Mouse (Mus musculus) cerebellum, adult 2 months (tissue): Measurements from ENCODE around the gene Zfp618. TPM values are rescaled to one million over a fixed set of nuclear protein-coding genes. Genes with fewer than 3 reads are reported as not detected.

Experiments
- DNase-seq, 2 experiments: peaks; one replicate each; pipeline ENCODE4 v3.0.0; 2021
- H3K27ac ChIP-seq: fragments of 200-500 bp; 2 replicates; pipeline ENCODE4 v1.5.1; 2012; ENCODE audit warnings: low read length, control low read depth, inconsistent platforms; ENCODE audit not compliant: insufficient read depth
- H3K27me3 ChIP-seq: fragments of 200-500 bp; 2 replicates; pipeline ENCODE4 v1.6.1; 2012; ENCODE audit warnings: inconsistent platforms, mild to moderate bottlenecking, low read length, moderate library complexity; ENCODE audit not compliant: control insufficient read depth, insufficient read depth
- H3K4me1 ChIP-seq: fragments of 200-500 bp; 2 replicates; pipeline ENCODE4 v1.6.1; 2011; ENCODE audit warnings: low read length; ENCODE audit not compliant: control insufficient read depth, insufficient read depth
- H3K4me3 ChIP-seq: fragments of 200-500 bp; replicated peaks from 2 replicates; pipeline ENCODE3; 2011; ENCODE audit warnings: mild to moderate bottlenecking, low read depth, low read length, control low read depth; ENCODE audit not compliant: insufficient read depth
- CTCF ChIP-seq: fragments of 200-500 bp; IDR thresholded peaks from 2 replicates; pipeline ENCODE4 v1.5.1; 2011; ENCODE audit warnings: low read depth, mild to moderate bottlenecking, control low read depth, low read length, moderate library complexity, borderline replicate concordance; ENCODE audit not compliant: insufficient read depth
- POLR2A ChIP-seq: fragments of 200-500 bp; IDR thresholded peaks from 2 replicates; pipeline ENCODE4 v1.6.1; 2011; ENCODE audit warnings: low read length, control low read depth, borderline replicate concordance; ENCODE audit not compliant: insufficient read depth
- WGBS: fragments of 180-500 bp; shearing (Covaris S2); methylation state at CpG from one replicate; pipeline ENCODE4 v1.1.7; 2018; 5-methylcytosine and 5-hydroxymethylcytosine counted together
- polyA plus RNA-seq: library from polyadenylated mRNA; depleted of rRNA; stranded (reverse); fragments of >200 nt; gene quantifications from 2 replicates; pipeline ENCODE4 v1.2.3, GENCODE M21; 2012

Gene Zfp618
- polyA plus RNA-seq, 1 experiment: 2.7 TPM

DNA sequence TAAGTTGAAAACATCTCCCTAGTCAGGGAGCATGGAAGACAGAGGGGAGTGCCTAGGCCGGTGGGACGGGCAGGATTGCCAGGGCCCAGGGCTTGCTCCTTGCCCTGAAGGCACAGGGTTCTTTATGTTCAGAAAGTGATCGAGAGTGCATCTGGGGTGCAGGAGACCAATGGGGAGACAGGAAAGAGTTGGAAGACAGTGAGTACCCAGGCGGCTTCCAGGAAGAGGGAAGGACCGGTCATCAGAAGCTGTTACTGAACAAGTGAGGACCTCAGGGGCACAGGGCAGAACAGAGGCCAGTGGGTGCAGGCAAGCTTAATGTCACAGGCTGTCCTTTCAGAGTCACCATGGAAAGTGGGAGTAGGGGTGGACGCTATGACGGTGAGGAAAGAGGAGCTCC is 192.8 kb downstream of the Zfp618 start:
- Histone ChIP-seq H3K4me3 (no peak overlapping the region), H3K27me3 (no peaks in the 10 kb centered on the region), H3K4me1 (no peaks in the 10 kb centered on the region), H3K27ac (no peak overlapping the region)
- no peak for TF ChIP-seq POLR2A
- TF ChIP-seq CTCF: no peak
- 96% methylated on average over 7 of the region's 7 CpGs for WGBS
- no peak for DNase-seq

GRCm38 (mm10) chr4:63158961-63159592 is 193.7 kb downstream of the Zfp618 start:
- TF ChIP-seq POLR2A (no peak), CTCF (peak; percentile 87)
- 17% methylated on average over 5 of the region's 5 CpGs for WGBS
- no peak overlapping the region for H3K4me3 ChIP-seq
- peak; percentile 59 to 66 for DNase-seq
- no peaks in the 10 kb centered on the region for H3K4me1 ChIP-seq
- no peaks in the 10 kb centered on the region for H3K27me3 ChIP-seq
- H3K27ac ChIP-seq: no peak overlapping the region

GRCm38 (mm10) chr4:63165636-63166035 is 200.3 kb downstream of the Zfp618 start:
- Histone ChIP-seq H3K4me1 (no peaks in the 10 kb centered on the region), H3K27ac (no peak overlapping the region), H3K4me3 (no peak overlapping the region), H3K27me3 (no peaks in the 10 kb centered on the region)
- 91% methylated on average over 4 of the region's 4 CpGs for WGBS
- no peak for DNase-seq
- TF ChIP-seq POLR2A: no peak
- no peak for TF ChIP-seq CTCF

GRCm38 (mm10) chr4:63166323-63166722 is 200.9 kb downstream of the Zfp618 start:
- no peak for DNase-seq
- no peak for TF ChIP-seq CTCF
- no peak for TF ChIP-seq POLR2A
- no peak overlapping the region for H3K27ac ChIP-seq
- H3K4me3 ChIP-seq: no peak overlapping the region
- H3K4me1 ChIP-seq: no peaks in the 10 kb centered on the region
- WGBS: 83% methylated on average over 5 of the region's 5 CpGs
- no peaks in the 10 kb centered on the region for H3K27me3 ChIP-seq

GRCm38 (mm10) chr4:63170061-63170460 is 204.7 kb downstream of the Zfp618 start:
- no peak for DNase-seq
- Histone ChIP-seq H3K4me3 (no peak overlapping the region), H3K4me1 (no peaks in the 10 kb centered on the region), H3K27me3 (no peaks in the 10 kb centered on the region), H3K27ac (no peak overlapping the region)
- TF ChIP-seq CTCF (no peak), POLR2A (no peak)
- WGBS: 49% methylated on average over 4 of the region's 4 CpGs

- no peak for DNase-seq
- no peak overlapping the region for H3K27ac ChIP-seq
- H3K27me3 ChIP-seq: no peaks in the 10 kb centered on the region
- WGBS: 46% methylated on average over 24 of the region's 24 CpGs
- H3K4me1 ChIP-seq: no peaks in the 10 kb centered on the region
- H3K4me3 ChIP-seq: no peak overlapping the region
- TF ChIP-seq CTCF (no peak), POLR2A (no peak)
Measured at GRCm38 (mm10) chr4:63171122-63171521, 205.7 kb downstream of the Zfp618 start.

DNA sequence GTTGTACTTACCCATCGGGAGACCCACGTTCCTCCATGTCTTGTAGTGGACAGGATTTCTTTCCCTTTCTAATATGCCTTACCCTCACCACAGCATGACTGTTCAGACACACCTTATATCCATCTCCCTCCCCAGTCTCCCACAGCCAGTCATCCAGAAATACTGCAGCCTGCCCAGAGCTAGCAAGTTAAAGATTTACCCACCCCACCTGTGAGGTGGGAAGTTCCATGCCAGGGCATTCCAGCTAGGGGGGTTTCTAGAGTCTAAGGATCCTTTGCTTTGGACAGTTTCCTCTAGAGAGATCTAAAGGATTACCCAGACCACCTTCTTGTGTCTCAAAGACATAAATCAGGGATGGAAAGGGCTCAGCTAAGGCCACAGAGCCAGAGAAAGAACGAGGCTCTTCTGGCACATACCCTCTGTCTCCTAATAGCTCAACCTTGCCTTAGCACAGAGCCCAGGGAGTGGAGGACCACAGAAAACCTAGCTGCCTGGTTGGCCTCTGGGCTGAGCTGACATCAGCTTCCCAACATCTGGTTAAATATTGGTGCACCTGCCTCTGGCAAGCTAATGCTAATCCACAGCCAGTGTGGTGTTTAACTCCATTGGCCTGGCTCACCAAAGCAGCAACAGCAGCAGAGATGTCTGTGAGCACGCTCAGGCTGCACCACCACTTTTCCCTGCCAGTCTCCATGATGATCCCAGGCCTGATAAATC is 206.8 kb downstream of the Zfp618 start, which contains the start of gene Kif12:
Kif12 (minus strand) TSS at position 163 of the 717 bp plus-strand sequence.
- no peaks in the 10 kb centered on the region for H3K27me3 ChIP-seq
- WGBS: 78% methylated on average over 4 of the region's 4 CpGs
- no peak for DNase-seq
- no peaks in the 10 kb centered on the region for H3K4me1 ChIP-seq
- no peak for TF ChIP-seq POLR2A
- no peak for TF ChIP-seq CTCF
- no peak within 1 kb of the TSS for H3K4me3 ChIP-seq
- no peak within 1 kb of the TSS for H3K27ac ChIP-seq

- DNase-seq: peak; percentile 47 to 58
- Histone ChIP-seq H3K4me1 (no peaks in the 10 kb centered on the region), H3K4me3 (no peak overlapping the region), H3K27me3 (no peaks in the 10 kb centered on the region; the same call in 1 of the 2 replicates), H3K27ac (no peak overlapping the region)
- TF ChIP-seq CTCF: peak; percentile 94
- no peak for TF ChIP-seq POLR2A
- 7% methylated on average over 5 of the region's 5 CpGs for WGBS
Measured at GRCm38 (mm10) chr4:63181556-63181955, 216.2 kb downstream of the Zfp618 start.
